Mouse (Mus musculus): ENCODE measurements around the gene Pex14.

DNA sequence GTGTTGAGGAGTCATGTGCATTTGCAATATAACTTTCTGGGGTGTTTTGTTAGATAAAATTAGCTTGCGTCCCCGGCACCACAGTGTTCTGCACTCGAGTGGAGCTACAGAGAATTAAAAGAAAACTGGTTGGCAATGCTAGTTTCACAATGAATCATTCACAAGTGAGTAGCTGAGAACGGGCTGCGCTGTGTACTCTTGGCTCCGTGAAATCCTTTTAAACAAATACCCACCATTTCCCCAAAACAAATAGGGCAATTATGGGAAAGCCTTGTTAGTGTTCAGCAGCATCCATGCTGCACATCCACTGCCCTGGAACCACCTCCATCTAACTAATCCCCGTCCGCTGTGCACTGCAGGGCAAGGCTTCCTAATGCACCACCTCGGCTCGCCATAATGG lies 74.4 kb downstream of the Pex14 start:
- TF ChIP-seq CTCF (IDR thresholded peaks at IDR 0.05; ENCODE audit: extremely low read depth, insufficient read depth, insufficient read length, insufficient replicate concordance) (no peak), POLR2A (IDR thresholded peaks at IDR 0.05; ENCODE audit: low read depth, low read length) (no peak)

Data from spleen, adult 2 months (tissue).